Mouse (Mus musculus): ENCODE measurements at regions not wholly inside any gene's neighbourhood (a gene's known extent, or its start where the extent isn't known, plus 50 kb on each side); places are given as distances from the start of the nearest gene placed in this dataset.

DNA sequence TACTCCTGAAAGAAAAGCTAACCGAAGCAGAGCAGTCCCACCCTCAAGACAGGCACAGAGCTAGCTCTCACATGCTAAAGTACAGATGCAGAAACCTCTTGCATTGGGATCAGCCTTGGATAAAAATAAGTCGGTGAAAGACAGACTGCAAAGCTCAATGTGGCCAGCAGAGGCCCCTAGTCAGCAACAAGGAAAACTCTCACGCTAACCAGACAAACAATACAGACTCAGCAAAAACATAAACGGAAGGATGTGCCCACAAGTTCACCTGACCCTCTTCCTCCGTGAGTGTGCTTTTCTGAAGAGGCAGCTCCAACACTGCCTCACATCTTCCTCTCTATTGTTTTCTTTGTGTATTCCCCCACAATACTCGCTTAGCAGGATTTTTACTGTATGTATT lies 77.8 kb downstream of the Rpia start:
- peak; percentile 14 to 46 for DNase-seq (ENCODE audit: low read depth in 2 of 2, low spot score in 2 of 2)

DNA sequence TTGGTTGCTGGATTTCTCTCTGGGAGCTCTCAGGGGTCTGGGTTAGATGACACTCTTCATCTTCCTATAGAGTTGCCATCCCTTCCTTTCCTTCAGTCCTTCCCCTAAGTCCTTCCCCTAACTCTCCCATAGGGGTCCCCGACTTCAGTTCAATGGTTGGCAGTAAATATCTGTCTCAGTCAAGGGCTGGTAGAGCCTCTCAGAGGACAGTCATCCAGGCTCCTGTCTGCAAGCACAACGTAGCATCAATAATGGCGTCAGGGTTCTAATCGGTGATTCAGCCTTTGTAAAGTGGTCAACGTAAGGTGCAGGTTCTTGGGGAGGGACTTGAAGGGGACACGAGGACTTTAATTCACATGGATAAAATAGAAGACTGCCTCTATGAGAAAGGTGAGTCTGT lies 78.4 kb downstream of the Rpia start:
- DNase-seq (ENCODE audit: low read depth in 2 of 2, low spot score in 2 of 2) = no peak

GRCm38 (mm10) chr6:70713118-70713517 lies 78.9 kb downstream of the Rpia start:
- DNase-seq (ENCODE audit: low read depth in 2 of 2, low spot score in 2 of 2) = no peak

GRCm38 (mm10) chr6:70709338-70710055 lies 82.5 kb downstream of the Rpia start:
- peak; percentile 3 to 11 for DNase-seq (ENCODE audit: low read depth in 2 of 2, low spot score in 2 of 2)

DNA sequence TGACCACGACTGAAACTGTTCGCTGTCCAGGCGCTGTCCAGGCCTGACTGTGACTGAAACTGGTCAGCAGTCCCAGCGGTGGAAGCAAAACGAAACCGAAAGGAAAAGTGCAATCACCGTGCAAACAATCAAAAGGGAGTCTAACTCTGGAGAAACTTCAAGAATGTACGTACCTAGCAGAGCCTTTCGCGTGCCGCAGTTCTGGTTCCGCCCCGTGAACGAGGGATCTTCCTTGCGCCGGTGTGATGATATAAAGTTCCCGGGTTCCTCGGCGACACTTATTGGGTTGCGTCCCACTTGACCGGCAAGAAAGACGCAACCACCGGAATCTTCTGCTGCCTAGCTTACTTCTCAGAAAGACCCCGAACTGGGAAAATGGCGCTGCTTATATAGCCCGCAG lies 96.4 kb downstream of the Rpia start:
- no peak for DNase-seq (ENCODE audit: low read depth in 2 of 2, low spot score in 2 of 2)
